Mouse (Mus musculus): ENCODE data around the gene Coro2a. TPM values are rescaled to one million over a fixed set of nuclear protein-coding genes. Genes with fewer than 3 reads are reported as not detected.

Coro2a gene
- polyA plus RNA-seq, 1 experiment from 2014 or later: 10.8 TPM

- 79% methylated on average over 5 of the region's 5 CpGs for WGBS
Observed at GRCm38 (mm10) chr4:46594131-46594530, 7.9 kb downstream of the Coro2a start.

GRCm38 (mm10) chr4:46593472-46593871 is 8.5 kb downstream of the Coro2a start:
- WGBS: 35% methylated on average over 6 of the region's 6 CpGs
- Histone ChIP-seq H3K36me3 (ENCODE audit: control insufficient read depth, insufficient read depth, low read length) (no peaks in the 10 kb centered on the region), H3K4me2 (replicated peaks; ENCODE audit: low read depth, low read length) (no peak overlapping the region), H3K4me1 (ENCODE audit: control insufficient read depth, insufficient read depth, low read length) (no peaks in the 10 kb centered on the region), H3K4me3 (ENCODE audit: low read depth, low read length) (no peak overlapping the region), H3K27ac (ENCODE audit: low read length) (no peak overlapping the region), H3K9ac (replicated peaks; ENCODE audit: low read depth, low read length) (no peak overlapping the region), H3K27me3 (ENCODE audit: control insufficient read depth, insufficient read depth, low read length) (no peaks in the 10 kb centered on the region), H3K9me3 (ENCODE audit: control insufficient read depth, low read depth, low read length) (no peaks in the 10 kb centered on the region)
- ATAC-seq (ENCODE audit: insufficient number of reproducible peaks, insufficient read depth, low FRiP score, low read depth): no peak

More at GRCm38 (mm10) chr4:46594131-46594530, 7.9 kb downstream of the Coro2a start:
- Histone ChIP-seq H3K36me3 (ENCODE audit: control insufficient read depth, insufficient read depth, low read length) (no peaks in the 10 kb centered on the region), H3K27ac (ENCODE audit: low read length) (no peak overlapping the region), H3K4me2 (replicated peaks; ENCODE audit: low read depth, low read length) (no peak overlapping the region), H3K9ac (replicated peaks; ENCODE audit: low read depth, low read length) (no peak overlapping the region), H3K4me3 (ENCODE audit: low read depth, low read length) (no peak overlapping the region), H3K9me3 (ENCODE audit: control insufficient read depth, low read depth, low read length) (no peaks in the 10 kb centered on the region), H3K4me1 (ENCODE audit: control insufficient read depth, insufficient read depth, low read length) (no peaks in the 10 kb centered on the region), H3K27me3 (ENCODE audit: control insufficient read depth, insufficient read depth, low read length) (no peaks in the 10 kb centered on the region)
- no peak for ATAC-seq (ENCODE audit: insufficient number of reproducible peaks, insufficient read depth, low FRiP score, low read depth)

GRCm38 (mm10) chr4:46591833-46592520 is 10.0 kb downstream of the Coro2a start:
- 91% methylated on average over 9 of the region's 9 CpGs for WGBS
- no peak overlapping the region for H3K27ac ChIP-seq (ENCODE audit: low read length)
- H3K4me1 ChIP-seq (ENCODE audit: control insufficient read depth, insufficient read depth, low read length): no peaks in the 10 kb centered on the region
- no peak overlapping the region for H3K9ac ChIP-seq (replicated peaks; ENCODE audit: low read depth, low read length)
- H3K4me3 ChIP-seq (ENCODE audit: low read depth, low read length): no peak overlapping the region
- no peaks in the 10 kb centered on the region for H3K27me3 ChIP-seq (ENCODE audit: control insufficient read depth, insufficient read depth, low read length)
- ATAC-seq (ENCODE audit: insufficient number of reproducible peaks, insufficient read depth, low FRiP score, low read depth): no peak
- no peaks in the 10 kb centered on the region for H3K9me3 ChIP-seq (ENCODE audit: control insufficient read depth, low read depth, low read length)
- no peaks in the 10 kb centered on the region for H3K36me3 ChIP-seq (ENCODE audit: control insufficient read depth, insufficient read depth, low read length)
- no peak overlapping the region for H3K4me2 ChIP-seq (replicated peaks; ENCODE audit: low read depth, low read length)

GRCm38 (mm10) chr4:46590810-46591209 is 11.2 kb downstream of the Coro2a start:
- H3K27me3 ChIP-seq (ENCODE audit: control insufficient read depth, insufficient read depth, low read length): no peaks in the 10 kb centered on the region
- no peak for ATAC-seq (ENCODE audit: insufficient number of reproducible peaks, insufficient read depth, low FRiP score, low read depth)
- no peak overlapping the region for H3K9ac ChIP-seq (replicated peaks; ENCODE audit: low read depth, low read length)
- no peaks in the 10 kb centered on the region for H3K4me1 ChIP-seq (ENCODE audit: control insufficient read depth, insufficient read depth, low read length)
- no peaks in the 10 kb centered on the region for H3K36me3 ChIP-seq (ENCODE audit: control insufficient read depth, insufficient read depth, low read length)
- no peaks in the 10 kb centered on the region for H3K9me3 ChIP-seq (ENCODE audit: control insufficient read depth, low read depth, low read length)
- WGBS: 55% methylated on average over 4 of the region's 4 CpGs
- no peak overlapping the region for H3K27ac ChIP-seq (ENCODE audit: low read length)
- no peak overlapping the region for H3K4me2 ChIP-seq (replicated peaks; ENCODE audit: low read depth, low read length)
- no peak overlapping the region for H3K4me3 ChIP-seq (ENCODE audit: low read depth, low read length)

GRCm38 (mm10) chr4:46589946-46590684 is 11.9 kb downstream of the Coro2a start:
- WGBS: 72% methylated on average over 5 of the region's 5 CpGs
- no peak overlapping the region for H3K27ac ChIP-seq (ENCODE audit: low read length)
- no peak for ATAC-seq (ENCODE audit: insufficient number of reproducible peaks, insufficient read depth, low FRiP score, low read depth)
- H3K27me3 ChIP-seq (ENCODE audit: control insufficient read depth, insufficient read depth, low read length): no peaks in the 10 kb centered on the region
- H3K9me3 ChIP-seq (ENCODE audit: control insufficient read depth, low read depth, low read length): no peaks in the 10 kb centered on the region
- no peak overlapping the region for H3K4me3 ChIP-seq (ENCODE audit: low read depth, low read length)
- H3K9ac ChIP-seq (replicated peaks; ENCODE audit: low read depth, low read length): no peak overlapping the region
- H3K36me3 ChIP-seq (ENCODE audit: control insufficient read depth, insufficient read depth, low read length): no peaks in the 10 kb centered on the region
- H3K4me2 ChIP-seq (replicated peaks; ENCODE audit: low read depth, low read length): no peak overlapping the region
- no peaks in the 10 kb centered on the region for H3K4me1 ChIP-seq (ENCODE audit: control insufficient read depth, insufficient read depth, low read length)

- no peak for ATAC-seq (ENCODE audit: insufficient number of reproducible peaks, insufficient read depth, low FRiP score, low read depth)
- 84% methylated on average over 8 of the region's 8 CpGs for WGBS
- Histone ChIP-seq H3K9ac (replicated peaks; ENCODE audit: low read depth, low read length) (no peak overlapping the region), H3K4me2 (replicated peaks; ENCODE audit: low read depth, low read length) (no peak overlapping the region), H3K9me3 (ENCODE audit: control insufficient read depth, low read depth, low read length) (no peaks in the 10 kb centered on the region), H3K4me3 (ENCODE audit: low read depth, low read length) (no peak overlapping the region), H3K27ac (ENCODE audit: low read length) (no peak overlapping the region), H3K36me3 (ENCODE audit: control insufficient read depth, insufficient read depth, low read length) (no peaks in the 10 kb centered on the region), H3K4me1 (ENCODE audit: control insufficient read depth, insufficient read depth, low read length) (no peaks in the 10 kb centered on the region), H3K27me3 (ENCODE audit: control insufficient read depth, insufficient read depth, low read length) (no peaks in the 10 kb centered on the region)
Observed at GRCm38 (mm10) chr4:46589151-46589550, 12.9 kb downstream of the Coro2a start.

GRCm38 (mm10) chr4:46586473-46586872 is 15.5 kb downstream of the Coro2a start:
- no peaks in the 10 kb centered on the region for H3K4me1 ChIP-seq (ENCODE audit: control insufficient read depth, insufficient read depth, low read length)
- H3K9ac ChIP-seq (replicated peaks; ENCODE audit: low read depth, low read length): no peak overlapping the region
- no peak for ATAC-seq (ENCODE audit: insufficient number of reproducible peaks, insufficient read depth, low FRiP score, low read depth)
- no peaks in the 10 kb centered on the region for H3K9me3 ChIP-seq (ENCODE audit: control insufficient read depth, low read depth, low read length)
- no peak overlapping the region for H3K4me3 ChIP-seq (ENCODE audit: low read depth, low read length)
- H3K36me3 ChIP-seq (ENCODE audit: control insufficient read depth, insufficient read depth, low read length): no peaks in the 10 kb centered on the region
- H3K27me3 ChIP-seq (ENCODE audit: control insufficient read depth, insufficient read depth, low read length): no peaks in the 10 kb centered on the region
- no peak overlapping the region for H3K27ac ChIP-seq (ENCODE audit: low read length)
- 77% methylated on average over 4 of the region's 4 CpGs for WGBS
- H3K4me2 ChIP-seq (replicated peaks; ENCODE audit: low read depth, low read length): no peak overlapping the region

- Histone ChIP-seq H3K9ac (replicated peaks; ENCODE audit: low read depth, low read length) (no peak overlapping the region), H3K4me1 (ENCODE audit: control insufficient read depth, insufficient read depth, low read length) (no peaks in the 10 kb centered on the region)
Observed at GRCm38 (mm10) chr4:46585811-46586190, 16.2 kb downstream of the Coro2a start.

More at GRCm38 (mm10) chr4:46585811-46586190, 16.2 kb downstream of the Coro2a start:
- Histone ChIP-seq H3K27ac (ENCODE audit: low read length) (no peak overlapping the region), H3K9me3 (ENCODE audit: control insufficient read depth, low read depth, low read length) (no peaks in the 10 kb centered on the region), H3K36me3 (ENCODE audit: control insufficient read depth, insufficient read depth, low read length) (no peaks in the 10 kb centered on the region), H3K4me2 (replicated peaks; ENCODE audit: low read depth, low read length) (no peak overlapping the region), H3K27me3 (ENCODE audit: control insufficient read depth, insufficient read depth, low read length) (no peaks in the 10 kb centered on the region), H3K4me3 (ENCODE audit: low read depth, low read length) (no peak overlapping the region)
- no peak for ATAC-seq (ENCODE audit: insufficient number of reproducible peaks, insufficient read depth, low FRiP score, low read depth)
- 74% methylated on average over 8 of the region's 8 CpGs for WGBS

Measured in stomach, embryonic 14.5 days (tissue).